23 mouse cellular contexts compared by ENCODE assay signal in the genomic region with DNA sequence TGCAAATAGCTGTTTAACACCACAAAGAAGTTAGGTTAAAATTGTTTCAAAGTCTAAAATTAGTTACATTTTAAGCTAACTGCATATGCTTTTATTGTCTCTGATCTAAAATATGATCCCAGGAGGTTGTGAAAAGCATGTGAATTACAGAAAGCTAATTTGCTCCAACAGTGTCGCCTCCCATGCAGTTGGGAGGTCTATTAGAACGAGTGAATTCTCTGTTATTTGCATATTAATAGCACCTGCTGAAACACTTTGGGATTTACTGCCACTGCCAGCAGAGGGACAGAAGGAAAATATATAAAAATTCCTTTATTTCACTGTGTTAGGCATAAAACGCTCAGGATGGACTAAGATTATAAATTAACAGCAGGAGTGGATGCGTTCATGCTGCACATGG.
A peak's percentile ranks its signal among the peaks of the same experiment; 100 is the strongest.
DNase-seq lines count a peak whose midpoint lies in the region; ATAC-seq and TF ChIP-seq lines count a peak whose summit lies in the region.
"Had no signal": no experiment of that assay in that cellular context is flagged by ENCODE, and none has a peak within 500 bp of the region (broad histone marks: within the 10 kb centered on the region; RNA-seq: fewer than 3 reads in every experiment).

No protein-coding gene starts in this region.

- H3K4me2 ChIP-seq in forebrain, embryonic 15.5 days (replicated peaks), result no peak overlapping the region
- H3K4me2 ChIP-seq in forebrain, embryonic 11.5 days (ENCODE audit: low read depth, low read length, severe bottlenecking), result no peak overlapping the region
- no peak overlapping the region for H3K4me2 ChIP-seq in neural tube, embryonic 11.5 days (ENCODE audit: low read depth)
- H3K4me2 ChIP-seq in neural tube, embryonic 15.5 days, result no peak overlapping the region
- no peak overlapping the region for H3K4me2 ChIP-seq in forebrain, postnatal 0 days (ENCODE audit: low read depth)
- H3K4me2 ChIP-seq: embryonic facial prominence, embryonic 15.5 days; heart, embryonic 13.5 days; hindbrain, embryonic 12.5 days had no signal

- no peak overlapping the region for H3K4me3 ChIP-seq in forebrain, embryonic 15.5 days
- no peak overlapping the region for H3K4me3 ChIP-seq in forebrain, embryonic 11.5 days (ENCODE audit: low read depth, low read length)
- H3K4me3 ChIP-seq in layer of hippocampus, adult 2 months, result no peak overlapping the region
- no peak overlapping the region for H3K4me3 ChIP-seq in neural tube, embryonic 11.5 days (ENCODE audit: low read depth, low read length)
- no peak overlapping the region for H3K4me3 ChIP-seq in neural tube, embryonic 15.5 days (replicated peaks)
- H3K4me3 ChIP-seq in forebrain, postnatal 0 days (ENCODE audit: low read depth, low read length), result no peak overlapping the region
- H3K4me3 ChIP-seq: embryonic facial prominence, embryonic 15.5 days; erythroblast, embryonic 14.5 days; gastrocnemius, adult 2 months; heart, embryonic 13.5 days; hindbrain, embryonic 12.5 days had no signal

- H3K27me3 ChIP-seq in forebrain, embryonic 15.5 days, result no peaks in the 10 kb centered on the region
- no peaks in the 10 kb centered on the region for H3K27me3 ChIP-seq in forebrain, embryonic 11.5 days (ENCODE audit: control insufficient read depth, insufficient read depth, low read length)
- H3K27me3 ChIP-seq in neural tube, embryonic 11.5 days (ENCODE audit: control insufficient read depth, insufficient read depth, low read length), result no peaks in the 10 kb centered on the region
- no peaks in the 10 kb centered on the region for H3K27me3 ChIP-seq in neural tube, embryonic 15.5 days (replicated peaks)
- no peaks in the 10 kb centered on the region for H3K27me3 ChIP-seq in forebrain, postnatal 0 days (ENCODE audit: insufficient read depth, low read length)
- H3K27me3 ChIP-seq: CH12.LX; embryonic facial prominence, embryonic 15.5 days; heart, embryonic 13.5 days; hindbrain, embryonic 12.5 days; Patski had no signal

- no peak for DNase-seq in forebrain, embryonic 11.5 days (ENCODE audit: low spot score)
- DNase-seq in layer of hippocampus, adult 2 months (ENCODE audit: low spot score in 2 of 2), result no peak
- DNase-seq in layer of hippocampus, adult 9-11 months, result no peak
- no peak for DNase-seq in neural tube, embryonic 11.5 days (ENCODE audit: low spot score)
- DNase-seq in forebrain, postnatal 0 days, result no peak
- DNase-seq: adrenal gland, adult 2 months; adrenal gland, postnatal 25 days; cerebellum, adult 2 months; cerebellum, postnatal 10 days; embryo, embryonic 11 days; gastrocnemius, adult 2 months; gastrocnemius, postnatal 25 days; heart, postnatal 36 days; kidney, adult 11 months had no signal

- WGBS in forebrain, embryonic 15.5 days, result 5% methylated on average over 4 of the region's 4 CpGs
- WGBS in forebrain, embryonic 11.5 days, result 23% methylated on average over 4 of the region's 4 CpGs
- WGBS in neural tube, embryonic 11.5 days, result 17% methylated on average over 4 of the region's 4 CpGs
- WGBS in neural tube, embryonic 15.5 days, result 8% methylated on average over 4 of the region's 4 CpGs
- WGBS in forebrain, postnatal 0 days, result 9% methylated on average over 4 of the region's 4 CpGs

- no peak for ATAC-seq in forebrain, embryonic 15.5 days (replicated peaks)
- ATAC-seq in forebrain, embryonic 11.5 days (replicated peaks; ENCODE audit: low FRiP score), result no peak
- peak; percentile 45; the same call in 1 of the 2 replicates for ATAC-seq in neural tube, embryonic 11.5 days (ENCODE audit: insufficient read depth, low FRiP score, low TSS enrichment)
- ATAC-seq in neural tube, embryonic 15.5 days (ENCODE audit: low FRiP score), result no peak
- ATAC-seq in forebrain, postnatal 0 days, result peak; percentile 47; the same call in 1 of the 2 replicates
- ATAC-seq: activated CD4-positive, CD25-positive, alpha-beta regulatory T cell, adult 4 months; Patski had no signal

- H3K27ac ChIP-seq in forebrain, embryonic 15.5 days (replicated peaks), result peak overlapping the region; percentile 29; the same call in 1 of the 2 replicates
- H3K27ac ChIP-seq in forebrain, embryonic 11.5 days (ENCODE audit: low read depth, low read length), result no peak overlapping the region
- H3K27ac ChIP-seq in layer of hippocampus, adult 2 months, result no peak overlapping the region
- no peak overlapping the region for H3K27ac ChIP-seq in neural tube, embryonic 11.5 days (ENCODE audit: low read depth, low read length)
- H3K27ac ChIP-seq in neural tube, embryonic 15.5 days (replicated peaks), result no peak overlapping the region
- H3K27ac ChIP-seq in forebrain, postnatal 0 days (ENCODE audit: low read depth, low read length), result no peak overlapping the region
- H3K27ac ChIP-seq: embryonic facial prominence, embryonic 15.5 days; gastrocnemius, adult 2 months; heart, embryonic 13.5 days; hindbrain, embryonic 12.5 days had no signal

- TF ChIP-seq CTCF in layer of hippocampus, adult 2 months (conservative IDR thresholded peaks at IDR 0.05), result peak; percentile 24; the same call in 1 of the 2 replicates
- TF ChIP-seq CTCF in forebrain, postnatal 0 days (IDR thresholded peaks at IDR 0.05; ENCODE audit: low read depth), result no peak

- H3K36me3 ChIP-seq in forebrain, embryonic 15.5 days, result no peaks in the 10 kb centered on the region
- H3K36me3 ChIP-seq in forebrain, embryonic 11.5 days (ENCODE audit: control insufficient read depth, insufficient read depth, low read length), result no peaks in the 10 kb centered on the region
- H3K36me3 ChIP-seq in neural tube, embryonic 11.5 days (ENCODE audit: control insufficient read depth, insufficient read depth, low read length), result no peaks in the 10 kb centered on the region
- H3K36me3 ChIP-seq in neural tube, embryonic 15.5 days, result no peaks in the 10 kb centered on the region
- no peaks in the 10 kb centered on the region for H3K36me3 ChIP-seq in forebrain, postnatal 0 days (ENCODE audit: insufficient read depth)
- H3K36me3 ChIP-seq: embryonic facial prominence, embryonic 15.5 days; heart, embryonic 13.5 days; hindbrain, embryonic 12.5 days had no signal

- H3K9ac ChIP-seq in forebrain, embryonic 15.5 days (replicated peaks), result no peak overlapping the region
- H3K9ac ChIP-seq in forebrain, embryonic 11.5 days (ENCODE audit: low read length), result no peak overlapping the region
- no peak overlapping the region for H3K9ac ChIP-seq in neural tube, embryonic 11.5 days (ENCODE audit: low read length)
- H3K9ac ChIP-seq in neural tube, embryonic 15.5 days (replicated peaks), result no peak overlapping the region
- H3K9ac ChIP-seq in forebrain, postnatal 0 days, result no peak overlapping the region
- H3K9ac ChIP-seq: embryonic facial prominence, embryonic 15.5 days; heart, embryonic 13.5 days; hindbrain, embryonic 12.5 days had no signal

- H3K4me1 ChIP-seq in forebrain, embryonic 15.5 days, result peaks cover 5% of the 10 kb centered on the region
- no peaks in the 10 kb centered on the region for H3K4me1 ChIP-seq in forebrain, embryonic 11.5 days (replicated peaks; ENCODE audit: control insufficient read depth, insufficient read depth, low read length)
- H3K4me1 ChIP-seq in neural tube, embryonic 11.5 days (ENCODE audit: control insufficient read depth, insufficient read depth, low read length), result peaks cover 5% of the 10 kb centered on the region; the same call in 1 of the 2 replicates
- H3K4me1 ChIP-seq in neural tube, embryonic 15.5 days, result peaks cover 5% of the 10 kb centered on the region; the same call in 1 of the 2 replicates
- no peaks in the 10 kb centered on the region for H3K4me1 ChIP-seq in forebrain, postnatal 0 days (ENCODE audit: insufficient read depth)
- H3K4me1 ChIP-seq: embryonic facial prominence, embryonic 15.5 days; hindbrain, embryonic 12.5 days had no signal

- H3K9me3 ChIP-seq in forebrain, embryonic 15.5 days, result no peaks in the 10 kb centered on the region
- H3K9me3 ChIP-seq in forebrain, embryonic 11.5 days (ENCODE audit: control insufficient read depth, low read length), result no peaks in the 10 kb centered on the region; the same call in 1 of the 2 replicates
- H3K9me3 ChIP-seq in neural tube, embryonic 11.5 days (ENCODE audit: control insufficient read depth, low read length), result no peaks in the 10 kb centered on the region
- H3K9me3 ChIP-seq in neural tube, embryonic 15.5 days (replicated peaks), result no peaks in the 10 kb centered on the region
- H3K9me3 ChIP-seq in forebrain, postnatal 0 days (ENCODE audit: low read length), result no peaks in the 10 kb centered on the region
- H3K9me3 ChIP-seq: embryonic facial prominence, embryonic 15.5 days; heart, embryonic 13.5 days; hindbrain, embryonic 12.5 days had no signal

Comparison
In these comparisons a context has a peak if more than half of its experiments do, and no peak if none do; other contexts are left out.
1. ATAC-seq: peak in neural tube, embryonic 11.5 days (single experiment) and forebrain, postnatal 0 days (single experiment); none in forebrain, embryonic 15.5 days (single experiment), forebrain, embryonic 11.5 days (single experiment) and neural tube, embryonic 15.5 days (single experiment).